Mouse (Mus musculus) natural killer cell, adult 2 months (primary cell): ENCODE measurements around the gene Zdhhc21.

ENCODE experiments used
- DNase-seq, 2 experiments: peaks; one replicate each; pipeline ENCODE4 v3.0.0; 2022; ENCODE audit warnings: low spot score in 2 of 2

Zdhhc21 gene

DNA sequence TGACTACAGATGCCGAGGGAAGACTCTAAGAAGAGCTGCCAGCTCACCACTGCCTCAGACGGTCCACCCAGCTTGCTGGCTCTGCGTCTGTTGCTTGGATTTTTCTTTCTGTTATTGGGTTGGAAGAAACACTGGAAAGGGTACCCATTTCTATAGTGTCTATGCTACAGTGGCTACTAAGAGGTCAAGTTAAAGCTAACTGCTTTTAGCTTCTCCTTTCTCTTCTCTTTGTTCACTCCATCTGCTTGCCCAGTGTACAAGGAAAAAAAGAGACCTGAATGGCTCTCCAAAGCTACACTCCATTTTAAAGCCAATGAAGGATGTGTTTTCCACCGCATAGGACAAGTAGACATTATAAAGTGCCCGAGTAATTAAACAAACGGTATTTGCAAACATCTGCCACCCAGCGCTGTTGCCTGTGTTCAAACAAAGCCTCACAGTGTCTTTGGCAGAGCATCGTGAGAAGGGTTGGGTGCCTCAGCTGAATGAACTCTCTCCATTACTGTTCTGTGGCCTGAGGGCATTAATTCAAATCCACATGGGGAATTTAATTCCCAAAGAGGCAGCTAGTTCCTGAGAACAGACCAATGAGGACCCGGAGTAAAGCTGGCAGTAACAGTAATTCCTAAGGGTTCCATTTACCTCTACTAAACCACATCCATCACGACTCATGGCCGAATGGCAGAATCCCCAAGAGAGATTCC lies 94.1 kb downstream of the Zdhhc21 start:
- DNase-seq: no peak

DNA sequence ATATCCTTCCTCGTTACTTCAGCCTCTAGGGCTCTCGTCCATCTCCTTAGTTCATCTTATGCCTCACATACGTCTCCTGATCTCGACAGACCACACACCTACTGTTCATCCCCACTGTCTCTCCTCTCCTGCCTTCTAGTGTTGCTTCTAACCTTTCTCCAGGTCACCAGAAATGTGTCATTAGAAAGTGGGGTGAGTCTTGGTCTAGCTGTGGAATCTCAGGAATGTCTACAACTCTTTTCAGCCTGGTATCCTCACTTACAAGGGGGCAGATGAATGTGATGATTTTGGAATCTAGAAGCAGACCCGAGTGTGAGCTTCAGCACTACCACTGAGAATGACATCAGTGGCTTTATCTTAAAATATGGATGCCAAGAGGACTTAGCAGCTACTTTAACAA lies 96.2 kb downstream of the Zdhhc21 start:
- no peak for DNase-seq

DNA sequence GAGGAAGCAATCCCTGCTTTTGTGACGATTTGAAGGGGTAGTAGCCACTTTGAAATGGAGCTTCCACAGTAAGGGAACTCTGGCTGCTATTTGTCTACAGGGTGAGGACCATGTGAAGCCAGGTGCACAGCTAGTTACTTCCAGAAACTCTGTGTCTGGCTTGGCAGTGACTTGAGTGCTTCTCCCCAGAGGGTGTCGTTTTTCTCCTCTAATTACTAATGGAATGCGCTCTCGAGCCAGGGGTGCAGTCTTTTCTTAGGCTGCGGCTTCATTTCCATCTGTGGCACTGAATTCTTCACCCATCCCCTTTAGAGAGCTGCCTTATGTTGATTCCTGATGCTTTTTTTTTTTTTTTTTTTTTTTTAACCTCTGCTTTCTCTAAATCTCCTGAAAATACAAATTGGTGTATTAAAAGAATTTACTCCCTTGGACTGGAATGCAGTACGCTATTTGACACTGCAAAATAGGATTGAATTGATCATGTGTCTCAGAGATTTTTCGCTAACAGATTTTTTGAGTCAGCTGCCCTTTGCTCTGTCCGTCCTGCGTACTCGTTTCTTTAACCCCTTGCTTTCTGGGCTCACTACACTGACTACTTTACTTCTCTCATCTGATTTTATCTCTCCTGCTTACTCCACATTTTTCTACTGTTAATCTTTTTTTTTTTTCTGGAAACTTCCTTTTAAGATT lies 97.2 kb downstream of the Zdhhc21 start:
- DNase-seq: no peak

DNA sequence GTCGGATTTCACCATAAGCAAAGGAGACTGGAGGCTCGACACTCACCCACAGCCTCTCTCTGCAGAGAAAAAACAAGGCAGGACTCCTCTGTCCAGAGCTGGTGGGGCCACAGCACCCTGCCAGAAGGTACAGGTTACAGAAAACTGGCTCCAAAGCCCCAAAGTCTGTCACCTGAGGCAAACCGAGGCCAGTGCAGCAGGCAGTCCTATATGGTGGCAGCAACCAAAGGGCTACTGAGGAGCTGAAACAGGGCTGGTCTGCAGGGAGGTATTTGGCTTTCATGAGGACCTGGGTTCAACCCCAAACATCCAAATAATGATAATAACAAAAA lies 103.5 kb downstream of the Zdhhc21 start:
- no peak for DNase-seq

DNA sequence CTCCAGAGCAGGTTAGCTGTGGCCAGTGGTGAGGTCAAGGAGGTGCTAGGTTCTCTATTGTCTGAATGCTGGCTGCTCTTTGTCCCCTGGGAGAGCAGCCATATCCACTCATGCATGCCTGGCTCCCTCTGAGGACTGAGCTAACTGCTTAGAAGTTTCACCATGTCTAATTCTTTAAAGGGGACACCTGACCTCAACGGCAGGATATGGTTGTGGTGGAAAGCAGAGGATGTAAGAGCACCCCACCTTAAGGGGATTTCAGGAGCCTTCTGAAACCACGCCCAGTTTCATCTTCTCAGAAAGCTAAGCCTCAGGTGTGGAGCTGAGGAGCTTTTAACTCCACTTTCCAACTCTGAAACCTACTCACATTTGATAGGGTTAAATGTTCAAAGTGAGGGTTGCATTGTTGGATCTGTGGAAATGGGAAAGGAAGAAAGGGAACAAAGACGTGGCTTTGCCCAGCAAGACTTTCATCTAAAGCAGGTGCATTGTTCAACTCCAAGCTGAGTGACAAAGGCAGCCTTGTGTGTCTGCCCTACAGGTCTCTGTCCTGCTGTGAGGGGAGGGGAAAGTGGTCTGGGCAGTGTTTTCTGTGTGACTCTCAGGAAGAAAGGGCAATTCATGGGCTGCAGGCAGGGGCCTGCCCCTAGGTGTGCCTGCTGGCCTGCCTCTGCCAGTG lies 104.0 kb downstream of the Zdhhc21 start:
- no peak for DNase-seq
